Mouse (Mus musculus): ENCODE results near the gene Dnah6. TPM values are rescaled to one million over a fixed set of nuclear protein-coding genes. Genes with fewer than 3 reads are reported as not detected.

The Dnah6 gene
- polyA plus RNA-seq, 1 experiment from 2014 or later, result 0.08 TPM

- Histone ChIP-seq H3K27me3 (ENCODE audit: control insufficient read depth, insufficient read depth, low read length) (no peaks in the 10 kb centered on the region), H3K9me3 (ENCODE audit: control insufficient read depth, low read length) (no peaks in the 10 kb centered on the region), H3K4me3 (ENCODE audit: low read depth, low read length) (no peak overlapping the region), H3K4me1 (ENCODE audit: control insufficient read depth, insufficient read depth, low read length) (no peaks in the 10 kb centered on the region), H3K4me2 (ENCODE audit: low read depth) (no peak overlapping the region), H3K9ac (ENCODE audit: low read length) (no peak overlapping the region), H3K36me3 (ENCODE audit: control insufficient read depth, insufficient read depth, low read length) (no peaks in the 10 kb centered on the region), H3K27ac (ENCODE audit: low read depth, low read length) (no peak overlapping the region)
- DNase-seq (ENCODE audit: low spot score) (no peak), ATAC-seq (ENCODE audit: insufficient read depth, low FRiP score, low TSS enrichment) (no peak)
- 51% methylated on average over 3 of the region's 3 CpGs for WGBS
Measured at GRCm38 (mm10) chr6:73182987-73183386, 38.5 kb downstream of the Dnah6 start.

GRCm38 (mm10) chr6:73182410-73182809, 39.0 kb downstream of the Dnah6 start:
- Histone ChIP-seq H3K9me3 (ENCODE audit: control insufficient read depth, low read length) (no peaks in the 10 kb centered on the region), H3K36me3 (ENCODE audit: control insufficient read depth, insufficient read depth, low read length) (no peaks in the 10 kb centered on the region), H3K4me1 (ENCODE audit: control insufficient read depth, insufficient read depth, low read length) (no peaks in the 10 kb centered on the region), H3K4me3 (ENCODE audit: low read depth, low read length) (no peak overlapping the region), H3K27me3 (ENCODE audit: control insufficient read depth, insufficient read depth, low read length) (no peaks in the 10 kb centered on the region), H3K9ac (ENCODE audit: low read length) (no peak overlapping the region), H3K27ac (ENCODE audit: low read depth, low read length) (no peak overlapping the region), H3K4me2 (ENCODE audit: low read depth) (no peak overlapping the region)
- ATAC-seq (ENCODE audit: insufficient read depth, low FRiP score, low TSS enrichment) (no peak), DNase-seq (ENCODE audit: low spot score) (no peak)
- WGBS, result 35% methylated on average over 3 of the region's 3 CpGs

- DNase-seq (ENCODE audit: low spot score), result no peak
- no peak overlapping the region for H3K4me2 ChIP-seq (ENCODE audit: low read depth)
- no peak overlapping the region for H3K9ac ChIP-seq (ENCODE audit: low read length)
- 82% methylated on average over 4 of the region's 4 CpGs for WGBS
- H3K36me3 ChIP-seq (ENCODE audit: control insufficient read depth, insufficient read depth, low read length), result no peaks in the 10 kb centered on the region
- no peak overlapping the region for H3K27ac ChIP-seq (ENCODE audit: low read depth, low read length)
- no peaks in the 10 kb centered on the region for H3K4me1 ChIP-seq (ENCODE audit: control insufficient read depth, insufficient read depth, low read length)
- no peak overlapping the region for H3K4me3 ChIP-seq (ENCODE audit: low read depth, low read length)
- ATAC-seq (ENCODE audit: insufficient read depth, low FRiP score, low TSS enrichment), result no peak
- no peaks in the 10 kb centered on the region for H3K9me3 ChIP-seq (ENCODE audit: control insufficient read depth, low read length)
- no peaks in the 10 kb centered on the region for H3K27me3 ChIP-seq (ENCODE audit: control insufficient read depth, insufficient read depth, low read length)
Measured at GRCm38 (mm10) chr6:73182006-73182405, 39.4 kb downstream of the Dnah6 start.

GRCm38 (mm10) chr6:73175156-73175555, 46.3 kb downstream of the Dnah6 start:
- no peak for ATAC-seq (ENCODE audit: insufficient read depth, low FRiP score, low TSS enrichment)
- Histone ChIP-seq H3K27me3 (ENCODE audit: control insufficient read depth, insufficient read depth, low read length) (no peaks in the 10 kb centered on the region), H3K36me3 (ENCODE audit: control insufficient read depth, insufficient read depth, low read length) (no peaks in the 10 kb centered on the region), H3K9me3 (ENCODE audit: control insufficient read depth, low read length) (no peaks in the 10 kb centered on the region), H3K4me3 (ENCODE audit: low read depth, low read length) (no peak overlapping the region), H3K4me2 (ENCODE audit: low read depth) (no peak overlapping the region), H3K4me1 (ENCODE audit: control insufficient read depth, insufficient read depth, low read length) (no peaks in the 10 kb centered on the region), H3K27ac (ENCODE audit: low read depth, low read length) (no peak overlapping the region), H3K9ac (ENCODE audit: low read length) (no peak overlapping the region)
- DNase-seq (ENCODE audit: low spot score), result no peak
- WGBS, result 88% methylated on average over 3 of the region's 3 CpGs

GRCm38 (mm10) chr6:73167230-73167629, 54.2 kb downstream of the Dnah6 start:
- no peak for ATAC-seq (ENCODE audit: insufficient read depth, low FRiP score, low TSS enrichment)
- H3K36me3 ChIP-seq (ENCODE audit: control insufficient read depth, insufficient read depth, low read length), result no peaks in the 10 kb centered on the region
- no peak overlapping the region for H3K4me2 ChIP-seq (ENCODE audit: low read depth)
- no peak overlapping the region for H3K27ac ChIP-seq (ENCODE audit: low read depth, low read length)
- H3K27me3 ChIP-seq (ENCODE audit: control insufficient read depth, insufficient read depth, low read length), result no peaks in the 10 kb centered on the region
- H3K4me1 ChIP-seq (ENCODE audit: control insufficient read depth, insufficient read depth, low read length), result no peaks in the 10 kb centered on the region
- H3K9me3 ChIP-seq (ENCODE audit: control insufficient read depth, low read length), result no peaks in the 10 kb centered on the region
- 86% methylated on average over 3 of the region's 3 CpGs for WGBS
- H3K9ac ChIP-seq (ENCODE audit: low read length), result no peak overlapping the region
- H3K4me3 ChIP-seq (ENCODE audit: low read depth, low read length), result no peak overlapping the region
- DNase-seq (ENCODE audit: low spot score), result no peak

- H3K4me3 ChIP-seq (ENCODE audit: low read depth, low read length), result no peak overlapping the region
- 92% methylated on average over 1 of the region's 1 CpGs for WGBS
- H3K4me2 ChIP-seq (ENCODE audit: low read depth), result no peak overlapping the region
- no peaks in the 10 kb centered on the region for H3K27me3 ChIP-seq (ENCODE audit: control insufficient read depth, insufficient read depth, low read length)
- H3K4me1 ChIP-seq (ENCODE audit: control insufficient read depth, insufficient read depth, low read length), result no peaks in the 10 kb centered on the region
- ATAC-seq (ENCODE audit: insufficient read depth, low FRiP score, low TSS enrichment) (no peak), DNase-seq (ENCODE audit: low spot score) (no peak)
- H3K9me3 ChIP-seq (ENCODE audit: control insufficient read depth, low read length), result no peaks in the 10 kb centered on the region
- H3K36me3 ChIP-seq (ENCODE audit: control insufficient read depth, insufficient read depth, low read length), result no peaks in the 10 kb centered on the region
- H3K9ac ChIP-seq (ENCODE audit: low read length), result no peak overlapping the region
- no peak overlapping the region for H3K27ac ChIP-seq (ENCODE audit: low read depth, low read length)
Measured at GRCm38 (mm10) chr6:73162958-73163357, 58.5 kb downstream of the Dnah6 start.

- ATAC-seq (ENCODE audit: insufficient read depth, low FRiP score, low TSS enrichment) (no peak), DNase-seq (ENCODE audit: low spot score) (no peak)
- Histone ChIP-seq H3K4me1 (ENCODE audit: control insufficient read depth, insufficient read depth, low read length) (no peaks in the 10 kb centered on the region), H3K9ac (ENCODE audit: low read length) (no peak overlapping the region), H3K4me3 (ENCODE audit: low read depth, low read length) (no peak overlapping the region), H3K4me2 (ENCODE audit: low read depth) (no peak overlapping the region), H3K27me3 (ENCODE audit: control insufficient read depth, insufficient read depth, low read length) (no peaks in the 10 kb centered on the region), H3K9me3 (ENCODE audit: control insufficient read depth, low read length) (no peaks in the 10 kb centered on the region), H3K27ac (ENCODE audit: low read depth, low read length) (no peak overlapping the region), H3K36me3 (ENCODE audit: control insufficient read depth, insufficient read depth, low read length) (no peaks in the 10 kb centered on the region)
- WGBS, result 90% methylated on average over 4 of the region's 4 CpGs
Measured at GRCm38 (mm10) chr6:73161338-73161737, 60.1 kb downstream of the Dnah6 start.

GRCm38 (mm10) chr6:73155455-73155854, 66.0 kb downstream of the Dnah6 start:
- H3K9ac ChIP-seq (ENCODE audit: low read length), result no peak overlapping the region
- H3K36me3 ChIP-seq (ENCODE audit: control insufficient read depth, insufficient read depth, low read length), result no peaks in the 10 kb centered on the region
- H3K4me3 ChIP-seq (ENCODE audit: low read depth, low read length), result no peak overlapping the region
- DNase-seq (ENCODE audit: low spot score) (no peak), ATAC-seq (ENCODE audit: insufficient read depth, low FRiP score, low TSS enrichment) (no peak)
- H3K27ac ChIP-seq (ENCODE audit: low read depth, low read length), result no peak overlapping the region
- no peaks in the 10 kb centered on the region for H3K27me3 ChIP-seq (ENCODE audit: control insufficient read depth, insufficient read depth, low read length)
- H3K4me1 ChIP-seq (ENCODE audit: control insufficient read depth, insufficient read depth, low read length), result no peaks in the 10 kb centered on the region
- no peaks in the 10 kb centered on the region for H3K9me3 ChIP-seq (ENCODE audit: control insufficient read depth, low read length)
- H3K4me2 ChIP-seq (ENCODE audit: low read depth), result no peak overlapping the region
- WGBS, result 81% methylated on average over 2 of the region's 2 CpGs

- ATAC-seq (ENCODE audit: insufficient read depth, low FRiP score, low TSS enrichment) (peak; percentile 45; the same call in 1 of the 2 replicates), DNase-seq (ENCODE audit: low spot score) (peak; percentile 81)
- no peak overlapping the region for H3K9ac ChIP-seq (ENCODE audit: low read length)
- H3K4me1 ChIP-seq (ENCODE audit: control insufficient read depth, insufficient read depth, low read length), result no peaks in the 10 kb centered on the region
- H3K36me3 ChIP-seq (ENCODE audit: control insufficient read depth, insufficient read depth, low read length), result no peaks in the 10 kb centered on the region
- no peak overlapping the region for H3K4me2 ChIP-seq (ENCODE audit: low read depth)
- no peak overlapping the region for H3K27ac ChIP-seq (ENCODE audit: low read depth, low read length)
- H3K27me3 ChIP-seq (ENCODE audit: control insufficient read depth, insufficient read depth, low read length), result no peaks in the 10 kb centered on the region
- WGBS, result 0% methylated on average over 1 of the region's 1 CpGs
- H3K9me3 ChIP-seq (ENCODE audit: control insufficient read depth, low read length), result no peaks in the 10 kb centered on the region
- no peak overlapping the region for H3K4me3 ChIP-seq (ENCODE audit: low read depth, low read length)
Measured at GRCm38 (mm10) chr6:73153675-73154074, 67.8 kb downstream of the Dnah6 start.

Measured in neural tube, embryonic 11.5 days (tissue).